Mouse (Mus musculus): ENCODE results near the gene Cacng2. TPM values are rescaled to one million over a fixed set of nuclear protein-coding genes. Genes with fewer than 3 reads are reported as not detected.
"Not testable (repeated sequence)": the region's sequence is repeated elsewhere in the genome, so short reads cannot be mapped to it uniquely, and the experiment has no call there.

The Cacng2 gene
- total RNA-seq, 2 experiments from 2014 or later: 51.4 to 54.6 TPM

GRCm38 (mm10) chr15:78026521-78026920, 93.3 kb downstream of the Cacng2 start:
- DNase-seq (ENCODE audit: low spot score in 2 of 2): peak in 1 of 2 experiments; percentile 60

- DNase-seq (ENCODE audit: low spot score in 2 of 2): no peak
Measured at GRCm38 (mm10) chr15:78024211-78024610, 95.6 kb downstream of the Cacng2 start.

- DNase-seq (ENCODE audit: low spot score in 2 of 2): no peak
Measured at GRCm38 (mm10) chr15:78014046-78014445, 105.8 kb downstream of the Cacng2 start.

- DNase-seq (ENCODE audit: low spot score in 2 of 2): not testable (repeated sequence)
Measured at GRCm38 (mm10) chr15:78008206-78008605, 111.6 kb downstream of the Cacng2 start.

- DNase-seq (ENCODE audit: low spot score in 2 of 2): no peak
Measured at GRCm38 (mm10) chr15:78003929-78004328, 115.9 kb downstream of the Cacng2 start.

- no peak for DNase-seq (ENCODE audit: low spot score in 2 of 2)
Measured at GRCm38 (mm10) chr15:78001400-78001799, 118.4 kb downstream of the Cacng2 start.

- DNase-seq (ENCODE audit: low spot score in 2 of 2): peak in 1 of 2 experiments; percentile 42
Measured at GRCm38 (mm10) chr15:77988541-77988940, 131.3 kb downstream of the Cacng2 start.

- DNase-seq (ENCODE audit: low spot score in 2 of 2): no peak
Measured at GRCm38 (mm10) chr15:77983391-77983790, 136.4 kb downstream of the Cacng2 start.

- peak; percentile 83 to 92 for DNase-seq (ENCODE audit: low spot score in 2 of 2)
Measured at GRCm38 (mm10) chr15:77982195-77982939, 137.5 kb downstream of the Cacng2 start.

GRCm38 (mm10) chr15:77981181-77981680, 138.6 kb downstream of the Cacng2 start:
- DNase-seq (ENCODE audit: low spot score in 2 of 2): no peak

- DNase-seq (ENCODE audit: low spot score in 2 of 2): peak; percentile 71 to 80
Measured at GRCm38 (mm10) chr15:77979427-77979865, 140.4 kb downstream of the Cacng2 start.

- no peak for DNase-seq (ENCODE audit: low spot score in 2 of 2)
Measured at GRCm38 (mm10) chr15:77977663-77978062, 142.2 kb downstream of the Cacng2 start.

GRCm38 (mm10) chr15:77974165-77974841, 145.5 kb downstream of the Cacng2 start:
- no peak for DNase-seq (ENCODE audit: low spot score in 2 of 2)

GRCm38 (mm10) chr15:77970470-77971292, 149.1 kb downstream of the Cacng2 start, which contains the start of gene Eif3d:
Gene Eif3d, minus strand, starts transcription at chr15:77970813.
- DNase-seq (ENCODE audit: low spot score in 2 of 2): peak; percentile 97 to 98

- DNase-seq (ENCODE audit: low spot score in 2 of 2): no peak
Measured at GRCm38 (mm10) chr15:77969940-77970469, 149.8 kb downstream of the Cacng2 start.

GRCm38 (mm10) chr15:77965117-77965528, 154.7 kb downstream of the Cacng2 start:
- DNase-seq (ENCODE audit: low spot score in 2 of 2): no peak

GRCm38 (mm10) chr15:77962447-77962846, 157.4 kb downstream of the Cacng2 start:
- no peak for DNase-seq (ENCODE audit: low spot score in 2 of 2)

GRCm38 (mm10) chr15:77960693-77961092, 159.1 kb downstream of the Cacng2 start:
- no peak for DNase-seq (ENCODE audit: low spot score in 2 of 2)

GRCm38 (mm10) chr15:77958071-77958470, 161.8 kb downstream of the Cacng2 start:
- no peak for DNase-seq (ENCODE audit: low spot score in 2 of 2)

- DNase-seq (ENCODE audit: low spot score in 2 of 2): no peak
Measured at GRCm38 (mm10) chr15:77957625-77958024, 162.2 kb downstream of the Cacng2 start.

GRCm38 (mm10) chr15:77956404-77956901, 163.4 kb downstream of the Cacng2 start, which contains the start of gene Foxred2:
Gene Foxred2, minus strand, starts transcription at chr15:77956722.
- DNase-seq (ENCODE audit: low spot score in 2 of 2): peak; percentile 83 to 89
